14 mouse cellular contexts compared by ENCODE assay signal in genomic region chr14:25407111-25407510, GRCm38 (mm10).
"Had no signal": no experiment of that assay in that cellular context is flagged by ENCODE, and none has a peak within 500 bp of the region (broad histone marks: within the 10 kb centered on the region; RNA-seq: fewer than 3 reads in every experiment).

No protein-coding gene starts in this region.

- H3K27me3 ChIP-seq: limb, embryonic 12.5 days; limb, embryonic 15.5 days had no signal

- H3K9me3 ChIP-seq: limb, embryonic 12.5 days; limb, embryonic 15.5 days had no signal

- H3K4me2 ChIP-seq: limb, embryonic 12.5 days; limb, embryonic 15.5 days; liver, embryonic 11.5 days; lung, embryonic 14.5 days had no signal

- H3K4me3 ChIP-seq: limb, embryonic 12.5 days; limb, embryonic 15.5 days had no signal

- H3K9ac ChIP-seq: limb, embryonic 12.5 days; limb, embryonic 15.5 days; liver, embryonic 14.5 days; liver, postnatal 0 days; lung, embryonic 14.5 days had no signal

- DNase-seq: kidney, postnatal 14 days; kidney, postnatal 4 days; left cerebral cortex, postnatal 4 days; liver, postnatal 0 days; lung, embryonic 14.5 days; midbrain, embryonic 14.5 days; thymus, adult 18-20 months; thymus, postnatal 36 days had no signal

- H3K27ac ChIP-seq: limb, embryonic 12.5 days; limb, embryonic 15.5 days; liver, embryonic 14.5 days; macrophage had no signal

- H3K36me3 ChIP-seq: limb, embryonic 12.5 days; limb, embryonic 15.5 days had no signal

- ATAC-seq: liver, postnatal 0 days; lung, postnatal 0 days had no signal
